Mouse (Mus musculus) liver, postnatal 0 days (tissue): ENCODE data around the gene Myh2.

Source experiments
- CTCF ChIP-seq: sonication (generic); IDR thresholded peaks from 2 replicates; pipeline ENCODE4 v1.5.1; 2016; ENCODE audit warnings: antibody characterized with exemption, low read depth
- EP300 ChIP-seq: IDR thresholded peaks from 2 replicates; pipeline ENCODE4 v1.6.1; 2016; ENCODE audit warnings: antibody characterized with exemption, low read depth, mild to moderate bottlenecking

DNA sequence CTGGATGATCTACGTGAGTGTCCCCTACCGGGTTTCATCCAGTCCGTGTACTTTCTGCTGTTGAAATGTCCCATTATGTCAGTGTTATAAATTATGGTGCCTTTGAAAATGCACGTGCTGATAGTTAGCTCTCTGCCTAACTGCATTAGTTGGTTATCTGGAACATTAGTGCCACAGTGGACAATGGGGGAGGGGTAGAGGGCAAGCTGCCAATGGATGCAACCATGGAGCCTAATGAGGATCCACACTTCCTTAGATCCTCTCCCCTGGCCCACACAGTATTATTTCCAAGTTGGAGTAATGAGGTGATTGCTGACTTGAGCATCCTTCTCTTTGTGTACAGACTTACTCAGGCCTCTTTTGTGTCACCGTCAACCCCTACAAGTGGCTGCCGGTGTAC, 70.2 kb downstream of the Myh2 start:
- TF ChIP-seq EP300 = no peak
- TF ChIP-seq CTCF = no peak
